Mouse (Mus musculus) hindbrain, embryonic 15.5 days (tissue): ENCODE results near the gene 4921509C19Rik. TPM values are rescaled to one million over a fixed set of nuclear protein-coding genes. Genes with fewer than 3 reads are reported as not detected.
"Not testable (repeated sequence)": the region's sequence is repeated elsewhere in the genome, so short reads cannot be mapped to it uniquely, and the experiment has no call there.

Experiments
- ATAC-seq: fragments of 200-750 bp; cut with Nextera tagmentation; 2 replicates; pipeline ENCODE4 v1.8.0; 2017; ENCODE audit warnings: low read depth, moderate number of reproducible peaks, moderate TSS enrichment; ENCODE audit not compliant: low FRiP score
- H3K27ac ChIP-seq: fragments of 300-500 bp; sonication (generic); replicated peaks from 2 replicates; pipeline ENCODE4 v1.5.1; 2015; ENCODE audit warnings: mild to moderate bottlenecking, inconsistent platforms
- H3K27me3 ChIP-seq: fragments of 300-500 bp; sonication (generic); 2 replicates; pipeline ENCODE4 v1.6.1; 2015; ENCODE audit warnings: control low read depth, inconsistent platforms
- H3K36me3 ChIP-seq: fragments of 300-500 bp; sonication (generic); 2 replicates; pipeline ENCODE4 v1.6.1; 2015; ENCODE audit warnings: control low read depth, inconsistent platforms
- H3K4me1 ChIP-seq: fragments of 300-500 bp; sonication (generic); replicated peaks from 2 replicates; pipeline ENCODE4 v1.6.1; 2015; ENCODE audit warnings: control low read depth, inconsistent platforms
- H3K4me2 ChIP-seq: fragments of 300-500 bp; sonication (generic); 2 replicates; pipeline ENCODE4 v1.6.1; 2015; ENCODE audit warnings: moderate library complexity, mild to moderate bottlenecking, inconsistent platforms
- H3K4me3 ChIP-seq: fragments of 300-500 bp; sonication (generic); 2 replicates; pipeline ENCODE4 v1.5.1; 2015; ENCODE audit warnings: mild to moderate bottlenecking, inconsistent platforms
- H3K9ac ChIP-seq: fragments of 300-500 bp; sonication (generic); 2 replicates; pipeline ENCODE4 v1.6.1; 2015; ENCODE audit warnings: inconsistent platforms
- H3K9me3 ChIP-seq: fragments of 300-500 bp; sonication (generic); 2 replicates; pipeline ENCODE4 v1.6.1; 2016; ENCODE audit warnings: control low read depth, inconsistent platforms
- WGBS: fragments of 180-500 bp; shearing (Covaris S2); methylation state at CpG from one replicate; pipeline ENCODE4 v1.1.7; 2015; 5-methylcytosine and 5-hydroxymethylcytosine counted together
- polyA plus RNA-seq: library from polyadenylated mRNA; unstranded; fragments of >200 nt; fragmentation: Nextera tagmentation; extraction: Ambion mirVana; gene quantifications from 2 replicates; pipeline ENCODE4 v1.2.1, GENCODE M21; 2015

4921509C19Rik gene
- polyA plus RNA-seq, 1 experiment from 2014 or later: not detected

- not testable (repeated sequence) for H3K9ac ChIP-seq, H3K4me1 ChIP-seq, H3K9me3 ChIP-seq, H3K27ac ChIP-seq, H3K27me3 ChIP-seq, H3K4me3 ChIP-seq, ATAC-seq, H3K36me3 ChIP-seq, H3K4me2 ChIP-seq
- WGBS: 51% methylated on average over 4 of the region's 4 CpGs
Measured at GRCm38 (mm10) chr2:151434203-151434602, 41.8 kb downstream of the 4921509C19Rik start.

Other genes starting within 250 kb of the 4921509C19Rik start
- 280 and 283 TPM in 2 replicates for gene Nsfl1c, start 18.0 kb upstream of the 4921509C19Rik start, polyA plus RNA-seq
- 622 and 646 TPM in 2 replicates for gene Fkbp1a, start 66.3 kb upstream of the 4921509C19Rik start, polyA plus RNA-seq
- gene Sdcbp2, start 96.5 kb upstream of the 4921509C19Rik start, polyA plus RNA-seq: 0.71 and 0.73 TPM in 2 replicates
- 24.1 and 27.7 TPM in 2 replicates for gene Snph, start 156.4 kb upstream of the 4921509C19Rik start, polyA plus RNA-seq
- 0.18 and 0.21 TPM in 2 replicates for gene Rad21l, start 192.4 kb upstream of the 4921509C19Rik start, polyA plus RNA-seq
- gene Tmem74b, start 225.9 kb upstream of the 4921509C19Rik start, polyA plus RNA-seq: 30.7 and 30.9 TPM in 2 replicates